Mouse (Mus musculus) CH12.LX (cell line): ENCODE data around the gene Nebl. TPM values are rescaled to one million over a fixed set of nuclear protein-coding genes. Genes with fewer than 3 reads are reported as not detected.

Source experiments
- DNase-seq: peaks from one replicate; pipeline ENCODE4 v3.0.0-alpha.2; 2013; ENCODE audit errors: extremely low read depth
- H3K27ac ChIP-seq: 2 replicates; pipeline ENCODE4 v1.5.1; 2012; ENCODE audit warnings: low read depth, mild to moderate bottlenecking, control low read depth, moderate library complexity; ENCODE audit not compliant: insufficient read depth
- H3K27me3 ChIP-seq: replicated peaks from 2 replicates; pipeline ENCODE3; 2012; ENCODE audit warnings: inconsistent platforms
- H3K36me3 ChIP-seq, 2 experiments: replicated peaks in 1 of 2; 2 replicates each; pipeline versions ENCODE3 to v1.6.1; 2012; ENCODE audit warnings: inconsistent platforms in 1 of 2, low read length in 1 of 2, mild to moderate bottlenecking in 1 of 2, mixed read lengths in 1 of 2, moderate library complexity in 1 of 2; ENCODE audit not compliant: control insufficient read depth in 1 of 2, insufficient read depth in 1 of 2
- H3K4me1 ChIP-seq, 2 experiments: 2 replicates each; pipeline ENCODE4 v1.6.1; 2012; ENCODE audit warnings: inconsistent platforms in 1 of 2, moderate library complexity in 1 of 2; ENCODE audit not compliant: insufficient read depth in 2 of 2, control insufficient read depth in 1 of 2
- H3K4me2 ChIP-seq: 2 replicates; pipeline ENCODE4 v1.6.1; 2012; ENCODE audit warnings: low read depth, mild to moderate bottlenecking, control low read depth; ENCODE audit not compliant: poor library complexity, insufficient read depth, severe bottlenecking
- H3K4me3 ChIP-seq, 3 experiments: fragments of 150-350 bp in 1 of 3; sonication (generic) in 1 of 3; replicated peaks in 1 of 3; 2 replicates each; pipeline versions ENCODE3 to v1.5.1; 2011 to 2012; ENCODE audit warnings: low read depth in 2 of 3, low read length in 2 of 3, mild to moderate bottlenecking in 2 of 3, moderate library complexity in 2 of 3, control low read depth in 1 of 3, improper control_type of control experiment in 1 of 3, inconsistent platforms in 1 of 3, mixed read lengths in 1 of 3; ENCODE audit not compliant: poor library complexity in 1 of 3
- H3K79me2 ChIP-seq: replicated peaks from 2 replicates; pipeline ENCODE4 v1.6.1; 2012; ENCODE audit warnings: mild to moderate bottlenecking, moderate library complexity; ENCODE audit not compliant: control insufficient read depth, poor library complexity, insufficient read depth, severe bottlenecking; ENCODE audit errors: extremely low read depth
- H3K9ac ChIP-seq: 2 replicates; pipeline ENCODE4 v1.6.1; 2012; ENCODE audit warnings: low read depth, mild to moderate bottlenecking, control low read depth, moderate library complexity; ENCODE audit not compliant: insufficient read depth
- H3K9me3 ChIP-seq: replicated peaks from 2 replicates; pipeline ENCODE3; 2012; ENCODE audit warnings: low read length, inconsistent platforms, mixed read lengths
- CTCF ChIP-seq, 2 experiments: IDR thresholded peaks in 1 of 2; conservative IDR thresholded peaks in 1 of 2; 2 replicates each; pipeline ENCODE4 v1.5.1; 2011 to 2012; ENCODE audit warnings: low read depth in 2 of 2, low read length in 2 of 2, improper control_type of control experiment in 1 of 2, inconsistent platforms in 1 of 2, mild to moderate bottlenecking in 1 of 2, moderate library complexity in 1 of 2
- GABPA ChIP-seq: IDR thresholded peaks from 2 replicates; pipeline ENCODE4 v1.6.1; 2012; ENCODE audit warnings: low read depth, low read length, improper control_type of control experiment, inconsistent platforms; ENCODE audit not compliant: insufficient replicate concordance
- HCFC1 ChIP-seq: IDR thresholded peaks from 2 replicates; pipeline ENCODE4 v1.6.1; 2012; ENCODE audit warnings: low read depth, mild to moderate bottlenecking, inconsistent platforms, low read length, improper control_type of control experiment
- MEF2A ChIP-seq: IDR thresholded peaks from 2 replicates; pipeline ENCODE4 v1.6.1; 2014; ENCODE audit warnings: low read depth, mild to moderate bottlenecking, inconsistent platforms, low read length, improper control_type of control experiment, borderline replicate concordance
- MXI1 ChIP-seq: IDR thresholded peaks from 2 replicates; pipeline ENCODE4 v1.6.1; 2011; ENCODE audit warnings: mild to moderate bottlenecking, low read depth, low read length, improper control_type of control experiment
- PAX5 ChIP-seq: IDR thresholded peaks from 2 replicates; pipeline ENCODE4 v1.6.1; 2012; ENCODE audit warnings: low read length, inconsistent platforms, mixed read lengths
- SMC3 ChIP-seq: IDR thresholded peaks from 2 replicates; pipeline ENCODE4 v1.6.1; 2011; ENCODE audit warnings: low read depth, low read length, improper control_type of control experiment
- TCF12 ChIP-seq: IDR thresholded peaks from 2 replicates; pipeline ENCODE4 v1.6.1; 2014; ENCODE audit warnings: low read depth, mild to moderate bottlenecking, inconsistent platforms, low read length, improper control_type of control experiment
- ZC3H11A ChIP-seq: IDR thresholded peaks from 2 replicates; pipeline ENCODE4 v1.6.1; 2012; ENCODE audit warnings: low read depth, mild to moderate bottlenecking, inconsistent platforms, low read length, improper control_type of control experiment
- ZKSCAN1 ChIP-seq: IDR thresholded peaks from 2 replicates; pipeline ENCODE4 v1.6.1; 2012; ENCODE audit warnings: low read depth, inconsistent platforms, low read length, improper control_type of control experiment, borderline replicate concordance
- dilution Hi-C: fragments of 300-500 bp; cut with MboI; formaldehyde crosslinking; loops from 2 replicates; pipeline ENCODE4 v1.14.3; 2020; ENCODE audit warnings: low sequenced_read_pairs; ENCODE audit not compliant: extremely low pct_unique_long_range_greater_than_20kb, extremely low pct_ligation_motif_present
- in situ Hi-C: fragments of 300-500 bp; cut with MboI; formaldehyde crosslinking; loops from 3 replicates; pipeline ENCODE4 v1.14.3; 2019; ENCODE audit warnings: low sequenced_read_pairs, low pct_ligation_motif_present, low pct_unique_long_range_greater_than_20kb, mixed read lengths
- polyA plus RNA-seq: library from polyadenylated mRNA; unstranded; fragments of >175 nt; gene quantifications from 2 replicates; pipeline ENCODE4 v1.2.1, GENCODE M21; 2012; ENCODE audit warnings: low read depth; ENCODE audit not compliant: insufficient read length
- total RNA-seq, 2 experiments: library from RNA; depleted of rRNA; stranded (reverse); fragments of 300-350 nt in 1 of 2; fragments of >200 nt in 1 of 2; gene quantifications; 2 replicates each; pipeline ENCODE4 v1.2.3; 2012 to 2014

Nebl gene
- total and polyA plus RNA-seq, 3 experiments: 12.6 to 113 (median 46.4) TPM

- no peak overlapping the region for H3K27ac ChIP-seq
- dilution Hi-C loops: no loop called here
- in situ Hi-C loops: no loop called here
Observed at GRCm38 (mm10) chr2:17623931-17624330, 107.3 kb downstream of the Nebl start.

DNA sequence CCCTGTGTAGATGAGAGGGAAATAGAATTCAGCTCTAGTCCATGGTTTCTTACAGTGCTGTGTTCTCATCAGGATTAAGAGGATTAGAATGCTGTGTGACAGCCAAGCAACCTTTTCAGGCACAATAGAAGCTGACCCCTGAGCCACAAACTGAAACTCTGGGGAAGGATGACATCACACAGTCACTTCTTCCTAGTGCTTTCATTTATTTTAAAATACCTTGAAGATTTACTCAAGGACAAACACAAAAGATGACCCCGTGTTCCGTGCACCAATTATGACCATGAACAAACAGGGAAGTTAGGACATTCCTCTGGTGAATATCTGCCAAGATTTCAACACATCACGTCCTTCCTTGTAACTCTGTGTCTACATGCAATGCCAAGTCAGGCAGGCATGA is 121.0 kb downstream of the Nebl start:
- DNase-seq: no peak
- no peak overlapping the region for H3K9ac ChIP-seq
- H3K27me3 ChIP-seq: no peaks in the 10 kb centered on the region
- no peaks in the 10 kb centered on the region for H3K9me3 ChIP-seq
- TF ChIP-seq GABPA (no peak), ZC3H11A (no peak)
- in situ Hi-C loops (no loop called here), dilution Hi-C loops (no loop called here)
- H3K36me3 ChIP-seq: no peaks in the 10 kb centered on the region
- H3K27ac ChIP-seq: no peak overlapping the region
- H3K4me3 ChIP-seq: no peak overlapping the region
- H3K4me1 ChIP-seq: peaks cover 0 to 14% of the 10 kb centered on the region in 2 experiments; a peak in 2 of 4 replicates
- H3K79me2 ChIP-seq: no peaks in the 10 kb centered on the region
- H3K4me2 ChIP-seq: no peak overlapping the region

More at GRCm38 (mm10) chr2:17623931-17624330, 107.3 kb downstream of the Nebl start:
- Histone ChIP-seq H3K36me3 (no peaks in the 10 kb centered on the region), H3K27me3 (no peaks in the 10 kb centered on the region), H3K9ac (no peak overlapping the region), H3K79me2 (no peaks in the 10 kb centered on the region), H3K4me3 (no peak overlapping the region), H3K9me3 (no peaks in the 10 kb centered on the region), H3K4me2 (no peak overlapping the region), H3K4me1 (no peaks in the 10 kb centered on the region)
- no peak for TF ChIP-seq ZC3H11A
- TF ChIP-seq HCFC1: no peak
- no peak for TF ChIP-seq PAX5
- TF ChIP-seq CTCF (conservative IDR thresholded peaks at IDR 0.05 in 1 of 2, IDR thresholded peaks at IDR 0.05 in 1 of 2; ENCODE audit: low read depth in 2 of 2, low read length in 2 of 2): no peak
- TF ChIP-seq SMC3: no peak
- no peak for TF ChIP-seq TCF12
- TF ChIP-seq ZKSCAN1: no peak
- DNase-seq: no peak

DNA sequence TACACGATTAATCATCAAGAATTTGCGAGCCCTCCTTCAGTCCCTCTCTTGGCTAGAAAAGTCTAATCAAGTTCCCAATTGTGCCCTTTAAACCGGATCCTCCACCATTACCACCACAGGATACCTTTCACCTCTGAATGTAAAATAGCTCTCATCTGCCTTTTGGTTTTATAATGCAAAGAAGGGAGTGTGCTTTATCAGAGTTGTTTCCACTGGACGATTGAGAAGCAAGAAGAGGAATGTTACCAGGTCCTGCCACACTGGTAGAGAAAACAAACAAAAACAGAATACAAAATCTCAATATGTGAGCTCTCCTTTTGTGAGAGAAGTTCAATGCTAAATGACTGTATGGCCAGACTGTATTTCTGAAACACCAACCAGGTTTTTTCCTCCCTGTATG is 127.7 kb downstream of the Nebl start:
- no peaks in the 10 kb centered on the region for H3K79me2 ChIP-seq
- H3K4me1 ChIP-seq: no peaks in the 10 kb centered on the region
- dilution Hi-C loops: no loop called here
- H3K9ac ChIP-seq: no peak overlapping the region
- no peak overlapping the region for H3K27ac ChIP-seq
- H3K9me3 ChIP-seq: no peaks in the 10 kb centered on the region
- in situ Hi-C loops: no loop called here
- TF ChIP-seq MEF2A (no peak), MXI1 (no peak), HCFC1 (no peak), SMC3 (no peak)
- TF ChIP-seq, all 38 proteins: peak for 0
- Histone ChIP-seq H3K27me3 (no peaks in the 10 kb centered on the region), H3K36me3 (no peaks in the 10 kb centered on the region), H3K4me2 (no peak overlapping the region), H3K4me3 (no peak overlapping the region)
- DNase-seq: no peak
